Mouse (Mus musculus): ENCODE data around the gene Gm2174.

Gene Gm2174

GRCm38 (mm10) chrX:56447524-56448015 lies at the start of gene Gm2174:
Gene Gm2174, plus strand, starts transcription at chrX:56447965.
- no peak for DNase-seq (ENCODE audit: low read depth in 1 of 2, low spot score in 2 of 2)

GRCm38 (mm10) chrX:56404646-56405045 lies 43.1 kb upstream of the Gm2174 start:
- DNase-seq (ENCODE audit: low read depth in 1 of 2, low spot score in 2 of 2): no peak

- DNase-seq (ENCODE audit: low read depth in 1 of 2, low spot score in 2 of 2): no peak
Observed at GRCm38 (mm10) chrX:56405482-56405881, 42.3 kb upstream of the Gm2174 start.

GRCm38 (mm10) chrX:56406128-56406527 lies 41.6 kb upstream of the Gm2174 start:
- no peak for DNase-seq (ENCODE audit: low read depth in 1 of 2, low spot score in 2 of 2)

GRCm38 (mm10) chrX:56416277-56416676 lies 31.5 kb upstream of the Gm2174 start:
- no peak for DNase-seq (ENCODE audit: low read depth in 1 of 2, low spot score in 2 of 2)

GRCm38 (mm10) chrX:56417541-56417940 lies 30.2 kb upstream of the Gm2174 start:
- DNase-seq (ENCODE audit: low read depth in 1 of 2, low spot score in 2 of 2): no peak

GRCm38 (mm10) chrX:56430601-56431000 lies 17.2 kb upstream of the Gm2174 start:
- DNase-seq (ENCODE audit: low read depth in 1 of 2, low spot score in 2 of 2): no peak

GRCm38 (mm10) chrX:56435758-56436283 lies 11.9 kb upstream of the Gm2174 start:
- DNase-seq (ENCODE audit: low read depth in 1 of 2, low spot score in 2 of 2): no peak

GRCm38 (mm10) chrX:56446487-56447428 lies 1.0 kb upstream of the Gm2174 start:
- no peak for DNase-seq (ENCODE audit: low read depth in 1 of 2, low spot score in 2 of 2)

- peak; percentile 30 to 38 for DNase-seq (ENCODE audit: low read depth in 1 of 2, low spot score in 2 of 2)
Observed at GRCm38 (mm10) chrX:56454671-56455371, 7.1 kb downstream of the Gm2174 start, which contains the start of gene Ints6l. Gene Ints6l, plus strand, starts transcription at chrX:56454857.

- peak; percentile 74 for DNase-seq (ENCODE audit: low read depth in 1 of 2, low spot score in 2 of 2)
Observed at GRCm38 (mm10) chrX:56455372-56456246, 7.8 kb downstream of the Gm2174 start.

- DNase-seq (ENCODE audit: low read depth in 1 of 2, low spot score in 2 of 2): no peak
Observed at GRCm38 (mm10) chrX:56456379-56456778, 8.6 kb downstream of the Gm2174 start.

- no peak for DNase-seq (ENCODE audit: low read depth in 1 of 2, low spot score in 2 of 2)
Observed at GRCm38 (mm10) chrX:56462020-56462933, 14.5 kb downstream of the Gm2174 start.

- DNase-seq (ENCODE audit: low read depth in 1 of 2, low spot score in 2 of 2): no peak
Observed at GRCm38 (mm10) chrX:56464906-56465305, 17.1 kb downstream of the Gm2174 start.

- no peak for DNase-seq (ENCODE audit: low read depth in 1 of 2, low spot score in 2 of 2)
Observed at GRCm38 (mm10) chrX:56467688-56468087, 19.9 kb downstream of the Gm2174 start.

- DNase-seq (ENCODE audit: low read depth in 1 of 2, low spot score in 2 of 2): no peak
Observed at GRCm38 (mm10) chrX:56468422-56468821, 20.7 kb downstream of the Gm2174 start.

- no peak for DNase-seq (ENCODE audit: low read depth in 1 of 2, low spot score in 2 of 2)
Observed at GRCm38 (mm10) chrX:56474035-56474434, 26.3 kb downstream of the Gm2174 start.

- no peak for DNase-seq (ENCODE audit: low read depth in 1 of 2, low spot score in 2 of 2)
Observed at GRCm38 (mm10) chrX:56477553-56477952, 29.8 kb downstream of the Gm2174 start.

GRCm38 (mm10) chrX:56481906-56482305 lies 34.1 kb downstream of the Gm2174 start:
- DNase-seq (ENCODE audit: low read depth in 1 of 2, low spot score in 2 of 2): peak in 1 of 2 experiments; percentile 13

- DNase-seq (ENCODE audit: low read depth in 1 of 2, low spot score in 2 of 2): peak; percentile 22 to 46
Observed at GRCm38 (mm10) chrX:56489758-56490157, 42.0 kb downstream of the Gm2174 start.

All from monocyte, adult 2 months (primary cell).